Mouse (Mus musculus): ENCODE measurements around the gene Bhlha9. TPM values are rescaled to one million over a fixed set of nuclear protein-coding genes. Genes with fewer than 3 reads are reported as not detected.
A peak's percentile ranks its signal among the peaks of the same experiment; 100 is the strongest.

Gene Bhlha9
- polyA plus RNA-seq, 1 experiment from 2014 or later, result not detected

GRCm38 (mm10) chr11:76652838-76653334, 19.4 kb upstream of the Bhlha9 start:
- 59% methylated on average over 3 of the region's 3 CpGs for WGBS
- H3K27ac ChIP-seq (ENCODE audit: low read length), result no peak overlapping the region
- H3K27me3 ChIP-seq (ENCODE audit: control insufficient read depth, insufficient read depth, low read length), result no peaks in the 10 kb centered on the region
- H3K4me2 ChIP-seq (ENCODE audit: low read depth, low read length), result no peak overlapping the region
- H3K36me3 ChIP-seq (ENCODE audit: control insufficient read depth, insufficient read depth), result no peaks in the 10 kb centered on the region
- peaks cover under 1% of the 10 kb centered on the region; the same call in 1 of the 2 replicates for H3K4me1 ChIP-seq (ENCODE audit: control insufficient read depth, insufficient read depth, low read length)
- H3K4me3 ChIP-seq (ENCODE audit: low read length), result no peak overlapping the region
- no peak overlapping the region for H3K9ac ChIP-seq (ENCODE audit: low read length)
- ATAC-seq (replicated peaks; ENCODE audit: extremely low read depth, insufficient read depth, low FRiP score), result no peak
- H3K9me3 ChIP-seq (replicated peaks; ENCODE audit: control insufficient read depth, low read length), result no peaks in the 10 kb centered on the region

- H3K9ac ChIP-seq (ENCODE audit: low read length), result no peak overlapping the region
- no peaks in the 10 kb centered on the region for H3K27me3 ChIP-seq (ENCODE audit: control insufficient read depth, insufficient read depth, low read length)
- no peaks in the 10 kb centered on the region for H3K9me3 ChIP-seq (replicated peaks; ENCODE audit: control insufficient read depth, low read length)
- peak overlapping the region; percentile 34 for H3K4me3 ChIP-seq (ENCODE audit: low read length)
- H3K27ac ChIP-seq (ENCODE audit: low read length), result no peak overlapping the region
- H3K4me2 ChIP-seq (ENCODE audit: low read depth, low read length), result peak overlapping the region; percentile 55
- H3K4me1 ChIP-seq (ENCODE audit: control insufficient read depth, insufficient read depth, low read length), result no peaks in the 10 kb centered on the region
- WGBS, result 6% methylated on average over 10 of the region's 10 CpGs
- no peak for ATAC-seq (replicated peaks; ENCODE audit: extremely low read depth, insufficient read depth, low FRiP score)
- H3K36me3 ChIP-seq (ENCODE audit: control insufficient read depth, insufficient read depth), result no peaks in the 10 kb centered on the region
These were observed 17.2 kb upstream of the Bhlha9 start for GRCm38 (mm10) chr11:76655106-76655505.

- Histone ChIP-seq H3K4me1 (ENCODE audit: control insufficient read depth, insufficient read depth, low read length) (no peaks in the 10 kb centered on the region), H3K4me3 (ENCODE audit: low read length) (no peak overlapping the region), H3K36me3 (ENCODE audit: control insufficient read depth, insufficient read depth) (no peaks in the 10 kb centered on the region), H3K9ac (ENCODE audit: low read length) (no peak overlapping the region), H3K9me3 (replicated peaks; ENCODE audit: control insufficient read depth, low read length) (no peaks in the 10 kb centered on the region), H3K27me3 (ENCODE audit: control insufficient read depth, insufficient read depth, low read length) (no peaks in the 10 kb centered on the region), H3K27ac (ENCODE audit: low read length) (no peak overlapping the region), H3K4me2 (ENCODE audit: low read depth, low read length) (no peak overlapping the region)
- 47% methylated on average over 4 of the region's 4 CpGs for WGBS
- no peak for ATAC-seq (replicated peaks; ENCODE audit: extremely low read depth, insufficient read depth, low FRiP score)
These were observed 14.8 kb upstream of the Bhlha9 start for GRCm38 (mm10) chr11:76657450-76657970.

GRCm38 (mm10) chr11:76659138-76659930, 12.9 kb upstream of the Bhlha9 start:
- H3K4me2 ChIP-seq (ENCODE audit: low read depth, low read length), result no peak overlapping the region
- no peaks in the 10 kb centered on the region for H3K36me3 ChIP-seq (ENCODE audit: control insufficient read depth, insufficient read depth)
- no peak overlapping the region for H3K4me3 ChIP-seq (ENCODE audit: low read length)
- peaks cover 4% of the 10 kb centered on the region; the same call in 1 of the 2 replicates for H3K27me3 ChIP-seq (ENCODE audit: control insufficient read depth, insufficient read depth, low read length)
- no peak overlapping the region for H3K9ac ChIP-seq (ENCODE audit: low read length)
- no peaks in the 10 kb centered on the region for H3K9me3 ChIP-seq (replicated peaks; ENCODE audit: control insufficient read depth, low read length)
- 70% methylated on average over 14 of the region's 14 CpGs for WGBS
- no peaks in the 10 kb centered on the region for H3K4me1 ChIP-seq (ENCODE audit: control insufficient read depth, insufficient read depth, low read length)
- no peak overlapping the region for H3K27ac ChIP-seq (ENCODE audit: low read length)
- no peak for ATAC-seq (replicated peaks; ENCODE audit: extremely low read depth, insufficient read depth, low FRiP score)

GRCm38 (mm10) chr11:76661790-76662468, 10.3 kb upstream of the Bhlha9 start:
- Histone ChIP-seq H3K36me3 (ENCODE audit: control insufficient read depth, insufficient read depth) (no peaks in the 10 kb centered on the region), H3K9ac (ENCODE audit: low read length) (no peak overlapping the region), H3K4me1 (ENCODE audit: control insufficient read depth, insufficient read depth, low read length) (peaks cover 4% of the 10 kb centered on the region), H3K27me3 (ENCODE audit: control insufficient read depth, insufficient read depth, low read length) (peaks cover 30% of the 10 kb centered on the region), H3K4me2 (ENCODE audit: low read depth, low read length) (no peak overlapping the region), H3K27ac (ENCODE audit: low read length) (no peak overlapping the region), H3K9me3 (replicated peaks; ENCODE audit: control insufficient read depth, low read length) (no peaks in the 10 kb centered on the region), H3K4me3 (ENCODE audit: low read length) (no peak overlapping the region)
- no peak for ATAC-seq (replicated peaks; ENCODE audit: extremely low read depth, insufficient read depth, low FRiP score)
- 57% methylated on average over 7 of the region's 7 CpGs for WGBS

- peak overlapping the region; percentile 33 for H3K9ac ChIP-seq (ENCODE audit: low read length)
- H3K4me1 ChIP-seq (ENCODE audit: control insufficient read depth, insufficient read depth, low read length), result peaks cover 4% of the 10 kb centered on the region
- H3K4me3 ChIP-seq (ENCODE audit: low read length), result peak overlapping the region; percentile 44
- ATAC-seq (replicated peaks; ENCODE audit: extremely low read depth, insufficient read depth, low FRiP score), result no peak
- no peak overlapping the region for H3K27ac ChIP-seq (ENCODE audit: low read length)
- peaks cover 52% of the 10 kb centered on the region for H3K27me3 ChIP-seq (ENCODE audit: control insufficient read depth, insufficient read depth, low read length)
- H3K4me2 ChIP-seq (ENCODE audit: low read depth, low read length), result peak overlapping the region; percentile 65
- H3K36me3 ChIP-seq (ENCODE audit: control insufficient read depth, insufficient read depth), result no peaks in the 10 kb centered on the region
- 8% methylated on average over 35 of the region's 35 CpGs for whole genome bisulfite sequencing
- no peaks in the 10 kb centered on the region for H3K9me3 ChIP-seq (replicated peaks; ENCODE audit: control insufficient read depth, low read length)
These were observed 6.1 kb upstream of the Bhlha9 start for GRCm38 (mm10) chr11:76666002-76666649.

- no peaks in the 10 kb centered on the region for H3K9me3 ChIP-seq (replicated peaks; ENCODE audit: control insufficient read depth, low read length)
- no peak overlapping the region for H3K27ac ChIP-seq (ENCODE audit: low read length)
- H3K4me3 ChIP-seq (ENCODE audit: low read length), result no peak overlapping the region
- no peaks in the 10 kb centered on the region for H3K36me3 ChIP-seq (ENCODE audit: control insufficient read depth, insufficient read depth)
- no peak for ATAC-seq (replicated peaks; ENCODE audit: extremely low read depth, insufficient read depth, low FRiP score)
- peaks cover 69% of the 10 kb centered on the region for H3K27me3 ChIP-seq (ENCODE audit: control insufficient read depth, insufficient read depth, low read length)
- H3K4me1 ChIP-seq (ENCODE audit: control insufficient read depth, insufficient read depth, low read length), result peaks cover 8% of the 10 kb centered on the region
- 22% methylated on average over 4 of the region's 4 CpGs for WGBS
- no peak overlapping the region for H3K4me2 ChIP-seq (ENCODE audit: low read depth, low read length)
- H3K9ac ChIP-seq (ENCODE audit: low read length), result no peak overlapping the region
These were observed 4.5 kb upstream of the Bhlha9 start for GRCm38 (mm10) chr11:76667807-76668206.

GRCm38 (mm10) chr11:76672561-76673384, 503 bp downstream of the Bhlha9 start:
- Histone ChIP-seq H3K36me3 (ENCODE audit: control insufficient read depth, insufficient read depth) (no peaks in the 10 kb centered on the region), H3K4me2 (ENCODE audit: low read depth, low read length) (peak overlapping the region; percentile 55), H3K9ac (ENCODE audit: low read length) (no peak overlapping the region), H3K27ac (ENCODE audit: low read length) (no peak overlapping the region), H3K27me3 (ENCODE audit: control insufficient read depth, insufficient read depth, low read length) (peaks cover 54% of the 10 kb centered on the region), H3K4me1 (ENCODE audit: control insufficient read depth, insufficient read depth, low read length) (peaks cover 6% of the 10 kb centered on the region), H3K4me3 (ENCODE audit: low read length) (peak overlapping the region; percentile 42), H3K9me3 (replicated peaks; ENCODE audit: control insufficient read depth, low read length) (no peaks in the 10 kb centered on the region)
- ATAC-seq (replicated peaks; ENCODE audit: extremely low read depth, insufficient read depth, low FRiP score), result no peak
- 3% methylated on average over 64 of the region's 64 CpGs for WGBS

Measured in heart, embryonic 16.5 days (tissue).